Mouse (Mus musculus) ES-E14 (cell line): ENCODE results near the gene Jph3.

Experiments used
- CHD2 ChIP-seq: IDR thresholded peaks from 2 replicates; pipeline ENCODE4 v1.6.1; 2014; ENCODE audit warnings: mild to moderate bottlenecking, low read depth, low read length, inconsistent platforms
- HCFC1 ChIP-seq: IDR thresholded peaks from 2 replicates; pipeline ENCODE4 v1.6.1; 2012; ENCODE audit warnings: low read length, inconsistent platforms, borderline replicate concordance; ENCODE audit not compliant: insufficient read depth
- MAFK ChIP-seq: IDR thresholded peaks from 2 replicates; pipeline ENCODE4 v1.6.1; 2014; ENCODE audit warnings: mild to moderate bottlenecking, low read depth, low read length, inconsistent platforms; ENCODE audit not compliant: insufficient read depth
- ZC3H11A ChIP-seq: IDR thresholded peaks from 2 replicates; pipeline ENCODE4 v1.6.1; 2012; ENCODE audit warnings: low read depth, mild to moderate bottlenecking, inconsistent platforms, low read length, borderline replicate concordance
- ZNF384 ChIP-seq: IDR thresholded peaks from 2 replicates; pipeline ENCODE4 v1.6.1; 2012; ENCODE audit warnings: low read depth, low read length, inconsistent platforms

DNA sequence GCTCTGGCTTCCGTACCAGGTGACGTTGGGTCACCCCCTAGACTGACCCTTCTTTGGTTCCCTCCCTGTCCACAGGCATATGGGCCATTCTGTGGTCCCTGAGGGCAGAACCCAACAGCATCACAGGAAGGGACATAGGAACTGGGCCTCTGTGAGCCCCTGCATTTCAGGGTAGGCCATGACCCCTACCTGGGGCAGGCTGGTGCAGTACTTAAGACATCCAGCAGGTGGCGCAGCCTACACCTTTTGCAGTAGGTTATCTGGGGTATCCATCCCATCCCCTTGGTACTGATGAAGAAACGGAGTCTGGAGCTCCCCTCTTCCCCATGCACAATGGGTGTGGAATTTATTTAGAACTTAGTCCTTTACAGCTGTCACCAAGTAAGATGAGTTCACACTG lies 35.0 kb upstream of the Jph3 start:
- TF ChIP-seq ZNF384 (no peak), MAFK (no peak), HCFC1 (0 out of 2 replicates have a peak, but pooled peaks have one; percentile 30), ZC3H11A (no peak), CHD2 (no peak)
